In genomic region chr3:52896462-52896861, GRCm38 (mm10) we compare ENCODE assay signal across 24 mouse cellular contexts.
DNase-seq lines count a peak whose midpoint lies in the region; ATAC-seq and TF ChIP-seq lines count a peak whose summit lies in the region.
"Had no signal": no experiment of that assay in that cellular context is flagged by ENCODE, and none has a peak within 500 bp of the region (broad histone marks: within the 10 kb centered on the region; RNA-seq: fewer than 3 reads in every experiment).

No protein-coding gene starts in this region.

- 0 out of 2 replicates have a peak, but pooled peaks have one; percentile 31 for ATAC-seq in heart, embryonic 13.5 days (ENCODE audit: extremely low read depth, insufficient number of reproducible peaks, low FRiP score, low TSS enrichment)
- no peak for ATAC-seq in kidney, postnatal 0 days (replicated peaks; ENCODE audit: low FRiP score, low read depth)
- ATAC-seq in forebrain, embryonic 16.5 days: no peak
- ATAC-seq: hindbrain, embryonic 16.5 days; intestine, postnatal 0 days had no signal

- peaks cover 22% of the 10 kb centered on the region for H3K4me1 ChIP-seq in heart, embryonic 13.5 days
- H3K4me1 ChIP-seq in kidney, adult 2 months (ENCODE audit: control insufficient read depth, insufficient read depth, low read length): no peaks in the 10 kb centered on the region; the same call in none of the 2 replicates
- no peaks in the 10 kb centered on the region for H3K4me1 ChIP-seq in CH12.LX (ENCODE audit: control insufficient read depth in 1 of 2, insufficient read depth in 2 of 2)
- H3K4me1 ChIP-seq in kidney, postnatal 0 days (replicated peaks; ENCODE audit: insufficient read depth, low read length): no peaks in the 10 kb centered on the region
- 0 out of 2 replicates have a peak, but pooled peaks cover 5% of the 10 kb centered on the region for H3K4me1 ChIP-seq in forebrain, embryonic 16.5 days (replicated peaks; ENCODE audit: control insufficient read depth, insufficient read depth, low read length)
- H3K4me1 ChIP-seq: embryonic facial prominence, embryonic 12.5 days; hindbrain, embryonic 10.5 days; liver, embryonic 15.5 days; neural tube, embryonic 13.5 days had no signal

- no peak for TF ChIP-seq CTCF in kidney, adult 2 months (conservative IDR thresholded peaks at IDR 0.05; ENCODE audit: insufficient read depth, insufficient read length, low read depth, low read length)
- no peak for TF ChIP-seq CTCF in CH12.LX (conservative IDR thresholded peaks at IDR 0.05 in 1 of 2, IDR thresholded peaks at IDR 0.05 in 1 of 2; ENCODE audit: low read depth in 2 of 2, low read length in 2 of 2)
- TF ChIP-seq CTCF in kidney, postnatal 0 days (IDR thresholded peaks at IDR 0.05; ENCODE audit: low read depth): no peak

- TF ChIP-seq RAD21 in CH12.LX (IDR thresholded peaks at IDR 0.05; ENCODE audit: low read depth, low read length): no peak

- H3K4me2 ChIP-seq in heart, embryonic 13.5 days: no peak overlapping the region
- H3K4me2 ChIP-seq in CH12.LX (ENCODE audit: insufficient read depth, low read depth, poor library complexity, severe bottlenecking): peak overlapping the region; percentile 40
- H3K4me2 ChIP-seq in kidney, postnatal 0 days (ENCODE audit: low read length): no peak overlapping the region
- no peak overlapping the region for H3K4me2 ChIP-seq in forebrain, embryonic 16.5 days (ENCODE audit: low read length)
- H3K4me2 ChIP-seq: embryonic facial prominence, embryonic 12.5 days; liver, embryonic 15.5 days; lung, embryonic 15.5 days; neural tube, embryonic 13.5 days had no signal

- H3K9me3 ChIP-seq in heart, embryonic 13.5 days: no peaks in the 10 kb centered on the region
- H3K9me3 ChIP-seq in CH12.LX (replicated peaks; ENCODE audit: low read length): no peaks in the 10 kb centered on the region
- H3K9me3 ChIP-seq in kidney, postnatal 0 days (replicated peaks; ENCODE audit: low read length): no peaks in the 10 kb centered on the region
- no peaks in the 10 kb centered on the region for H3K9me3 ChIP-seq in forebrain, embryonic 16.5 days (ENCODE audit: control insufficient read depth, low read length)
- H3K9me3 ChIP-seq: embryonic facial prominence, embryonic 12.5 days; hindbrain, embryonic 10.5 days; liver, embryonic 15.5 days; lung, embryonic 15.5 days; megakaryocyte, embryonic 14.5 days; neural tube, embryonic 13.5 days had no signal

- no peak for DNase-seq in heart, adult 18-20 months
- peak; percentile 60 for DNase-seq in kidney, adult 2 months
- DNase-seq in kidney, adult 18-20 months: no peak
- DNase-seq in CH12.LX (ENCODE audit: extremely low read depth): no peak
- DNase-seq in kidney, postnatal 0 days (ENCODE audit: low spot score): peak; percentile 59
- DNase-seq: adrenal gland, adult 8-10 months; B cell, adult 2 months; cerebellum, adult 18-20 months; cerebellum, postnatal 25 days; gastrocnemius, postnatal 25 days; lung, postnatal 36 days; midbrain, embryonic 14.5 days; thymus, postnatal 14 days had no signal

- H3K79me2 ChIP-seq in CH12.LX (replicated peaks; ENCODE audit: control insufficient read depth, extremely low read depth, insufficient read depth, poor library complexity, severe bottlenecking): no peaks in the 10 kb centered on the region

- 58% methylated on average over 7 of the region's 7 CpGs for WGBS in heart, embryonic 13.5 days
- 59% methylated on average over 7 of the region's 7 CpGs for WGBS in kidney, adult 2 months
- WGBS in kidney, postnatal 0 days: 59% methylated on average over 7 of the region's 7 CpGs
- WGBS in forebrain, embryonic 16.5 days: 84% methylated on average over 7 of the region's 7 CpGs

- no peaks in the 10 kb centered on the region for H3K27me3 ChIP-seq in heart, embryonic 13.5 days (replicated peaks)
- no peaks in the 10 kb centered on the region for H3K27me3 ChIP-seq in kidney, adult 2 months (replicated peaks; ENCODE audit: control insufficient read depth, insufficient read depth, low read length)
- H3K27me3 ChIP-seq in CH12.LX (replicated peaks): no peaks in the 10 kb centered on the region
- H3K27me3 ChIP-seq in kidney, postnatal 0 days (ENCODE audit: insufficient read depth, low read length): no peaks in the 10 kb centered on the region
- H3K27me3 ChIP-seq in forebrain, embryonic 16.5 days (replicated peaks; ENCODE audit: control insufficient read depth, insufficient read depth, low read length): no peaks in the 10 kb centered on the region
- H3K27me3 ChIP-seq: embryonic facial prominence, embryonic 12.5 days; liver, embryonic 15.5 days; lung, embryonic 15.5 days; megakaryocyte, embryonic 14.5 days; neural tube, embryonic 13.5 days had no signal

- in situ Hi-C loops in CH12.LX (cut with MboI; ENCODE audit: low pct_ligation_motif_present, low pct_unique_long_range_greater_than_20kb, low sequenced_read_pairs): no loop called here

- no peak for TF ChIP-seq EP300 in CH12.LX (IDR thresholded peaks at IDR 0.05; ENCODE audit: low read length)

- dilution Hi-C loops in CH12.LX (cut with MboI; ENCODE audit: extremely low pct_ligation_motif_present, extremely low pct_unique_long_range_greater_than_20kb, low sequenced_read_pairs): no loop called here

- H3K4me3 ChIP-seq in heart, embryonic 13.5 days: no peak overlapping the region
- no peak overlapping the region for H3K4me3 ChIP-seq in kidney, adult 2 months (ENCODE audit: insufficient read depth, low read depth, low read length)
- no peak overlapping the region for H3K4me3 ChIP-seq in CH12.LX (replicated peaks in 1 of 3; ENCODE audit: low read depth in 2 of 3, low read length in 2 of 3, poor library complexity in 1 of 3)
- H3K4me3 ChIP-seq in kidney, postnatal 0 days (replicated peaks; ENCODE audit: low read depth, low read length): no peak overlapping the region
- no peak overlapping the region for H3K4me3 ChIP-seq in forebrain, embryonic 16.5 days (replicated peaks; ENCODE audit: low read length)
- H3K4me3 ChIP-seq: embryonic facial prominence, embryonic 12.5 days; hindbrain, embryonic 10.5 days; left cerebral cortex, adult 2 months; liver, embryonic 15.5 days; lung, embryonic 15.5 days; megakaryocyte, embryonic 14.5 days; neural tube, embryonic 13.5 days had no signal

- H3K9ac ChIP-seq in heart, embryonic 13.5 days: no peak overlapping the region
- no peak overlapping the region for H3K9ac ChIP-seq in CH12.LX (ENCODE audit: insufficient read depth, low read depth)
- no peak overlapping the region for H3K9ac ChIP-seq in kidney, postnatal 0 days (ENCODE audit: low read depth, low read length)
- no peak overlapping the region for H3K9ac ChIP-seq in forebrain, embryonic 16.5 days (replicated peaks; ENCODE audit: low read depth, low read length)
- H3K9ac ChIP-seq: embryonic facial prominence, embryonic 12.5 days; liver, embryonic 15.5 days; lung, embryonic 15.5 days; neural tube, embryonic 13.5 days had no signal

- H3K36me3 ChIP-seq in heart, embryonic 13.5 days: no peaks in the 10 kb centered on the region
- H3K36me3 ChIP-seq in kidney, adult 2 months (ENCODE audit: control insufficient read depth, insufficient read depth, low read length): no peaks in the 10 kb centered on the region
- H3K36me3 ChIP-seq in CH12.LX (replicated peaks in 1 of 2; ENCODE audit: control insufficient read depth in 1 of 2, insufficient read depth in 1 of 2, low read length in 1 of 2): no peaks in the 10 kb centered on the region
- H3K36me3 ChIP-seq in kidney, postnatal 0 days (ENCODE audit: insufficient read depth, low read length): no peaks in the 10 kb centered on the region
- no peaks in the 10 kb centered on the region for H3K36me3 ChIP-seq in forebrain, embryonic 16.5 days (ENCODE audit: control insufficient read depth, insufficient read depth)
- H3K36me3 ChIP-seq: embryonic facial prominence, embryonic 12.5 days; hindbrain, embryonic 10.5 days; liver, embryonic 15.5 days; lung, embryonic 15.5 days; neural tube, embryonic 13.5 days had no signal

- peak overlapping the region; percentile 84 for H3K27ac ChIP-seq in heart, embryonic 13.5 days (replicated peaks)
- H3K27ac ChIP-seq in kidney, adult 2 months (ENCODE audit: insufficient read depth, low read depth, low read length): peak overlapping the region; percentile 88
- no peak overlapping the region for H3K27ac ChIP-seq in CH12.LX (ENCODE audit: insufficient read depth, low read depth)
- H3K27ac ChIP-seq in kidney, postnatal 0 days: peak overlapping the region; percentile 44; the same call in 1 of the 2 replicates
- H3K27ac ChIP-seq in forebrain, embryonic 16.5 days (ENCODE audit: low read length): no peak overlapping the region
- H3K27ac ChIP-seq: embryonic facial prominence, embryonic 12.5 days; hindbrain, embryonic 10.5 days; left cerebral cortex, adult 2 months; liver, embryonic 15.5 days; neural tube, embryonic 13.5 days had no signal

- TF ChIP-seq POLR2A in kidney, adult 2 months (IDR thresholded peaks at IDR 0.05; ENCODE audit: low read depth, low read length): no peak
- no peak for TF ChIP-seq POLR2A in CH12.LX (IDR thresholded peaks at IDR 0.05; ENCODE audit: low read depth, low read length)

TF ChIP-seq in CH12.LX, 34 proteins besides CTCF, POLR2A, EP300 and RAD21:
- TF ChIP-seq ZMIZ1 (IDR thresholded peaks at IDR 0.05; ENCODE audit: low read depth, low read length): no peak
- TF ChIP-seq MYC (IDR thresholded peaks at IDR 0.05; ENCODE audit: low read depth, low read length): no peak
- no peak for TF ChIP-seq JUND (conservative IDR thresholded peaks at IDR 0.05; ENCODE audit: low read depth, low read length)
- TF ChIP-seq MAX (IDR thresholded peaks at IDR 0.05; ENCODE audit: low read length): no peak
- no peak for TF ChIP-seq USF2 (conservative IDR thresholded peaks at IDR 0.05; ENCODE audit: low read depth, low read length)
- TF ChIP-seq TBP (conservative IDR thresholded peaks at IDR 0.05; ENCODE audit: low read depth, low read length): no peak
- TF ChIP-seq SMC3 (IDR thresholded peaks at IDR 0.05; ENCODE audit: low read depth, low read length): no peak
- TF ChIP-seq BHLHE40 (IDR thresholded peaks at IDR 0.05; ENCODE audit: low read depth, low read length): no peak
- TF ChIP-seq PAX5 (IDR thresholded peaks at IDR 0.05; ENCODE audit: low read length): no peak

Comparison
In these comparisons a context has a peak if more than half of its experiments do, and no peak if none do; other contexts are left out.
1. DNase-seq: peak in kidney, adult 2 months (single experiment) and kidney, postnatal 0 days (single experiment); none in heart, adult 18-20 months (0 of 2), kidney, adult 18-20 months (single experiment) and CH12.LX (single experiment).
2. H3K27ac ChIP-seq: peak in heart, embryonic 13.5 days (single experiment), kidney, adult 2 months (single experiment) and kidney, postnatal 0 days (single experiment); none in CH12.LX (single experiment) and forebrain, embryonic 16.5 days (single experiment).